Mouse (Mus musculus): Measurements from ENCODE around the gene Tbpl2.

The Tbpl2 gene

DNA sequence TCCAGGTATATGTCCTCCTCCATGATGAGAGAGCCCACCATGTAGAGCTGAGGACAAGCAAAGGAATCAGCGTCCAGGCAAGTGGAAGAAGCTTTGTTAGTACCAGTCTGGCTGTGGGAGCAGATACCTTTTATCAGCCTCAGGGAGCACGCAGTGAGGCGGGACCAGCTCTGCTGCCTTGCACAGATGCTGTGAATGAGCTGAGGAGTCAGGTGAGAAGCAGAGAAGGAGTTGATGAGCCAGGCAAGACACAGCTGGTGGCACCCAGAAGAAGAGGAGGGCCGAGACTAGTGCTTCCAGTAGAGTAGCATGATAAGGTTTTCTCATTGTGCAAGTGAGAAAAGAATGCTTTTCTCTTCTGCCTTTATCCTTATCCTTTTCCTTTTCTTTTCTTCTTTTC, at the start of gene Tbpl2:
Gene Tbpl2, minus strand, starts transcription at position 101 of the 400 bp plus-strand sequence.
- no peak for DNase-seq (ENCODE audit: low spot score)

DNA sequence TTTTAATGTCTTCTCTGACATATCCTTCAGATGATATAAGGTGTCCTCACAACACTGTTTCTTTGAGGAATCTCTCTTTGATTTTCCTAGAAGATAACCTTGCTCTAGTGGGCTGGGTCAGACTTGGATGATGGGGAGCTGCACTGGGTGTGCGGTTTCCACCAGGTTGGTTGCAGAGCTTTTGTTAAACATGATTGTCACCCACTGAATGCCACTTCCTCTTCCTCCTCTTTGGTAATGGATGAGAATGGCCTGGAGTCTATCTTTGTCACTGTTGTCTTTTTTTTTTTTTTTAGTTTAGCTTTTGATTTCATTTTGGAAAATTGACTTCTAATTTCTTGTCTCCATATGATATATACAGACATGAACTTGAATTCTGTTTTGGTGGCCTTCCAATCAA, 38.0 kb upstream of the Tbpl2 start:
- no peak for DNase-seq (ENCODE audit: low spot score)

DNA sequence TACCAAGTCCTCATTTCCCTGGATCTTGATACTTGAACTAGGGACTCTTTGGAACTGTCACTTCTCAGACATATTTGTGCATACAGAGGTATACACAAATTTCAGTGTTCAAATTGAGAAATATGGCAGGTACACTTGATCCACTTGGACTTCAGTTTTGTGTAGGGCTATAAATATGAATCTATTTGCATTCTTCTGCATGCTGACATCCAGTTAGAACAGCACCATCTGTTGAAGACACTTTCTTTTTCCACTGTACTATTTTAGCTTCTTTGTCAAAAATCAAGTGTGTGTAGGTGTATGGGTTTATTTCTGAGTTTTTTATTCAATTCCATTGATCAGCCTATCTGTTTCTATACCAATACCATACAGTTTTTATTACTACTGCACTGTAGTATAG, 12.7 kb upstream of the Tbpl2 start:
- DNase-seq (ENCODE audit: low spot score) = no peak

DNA sequence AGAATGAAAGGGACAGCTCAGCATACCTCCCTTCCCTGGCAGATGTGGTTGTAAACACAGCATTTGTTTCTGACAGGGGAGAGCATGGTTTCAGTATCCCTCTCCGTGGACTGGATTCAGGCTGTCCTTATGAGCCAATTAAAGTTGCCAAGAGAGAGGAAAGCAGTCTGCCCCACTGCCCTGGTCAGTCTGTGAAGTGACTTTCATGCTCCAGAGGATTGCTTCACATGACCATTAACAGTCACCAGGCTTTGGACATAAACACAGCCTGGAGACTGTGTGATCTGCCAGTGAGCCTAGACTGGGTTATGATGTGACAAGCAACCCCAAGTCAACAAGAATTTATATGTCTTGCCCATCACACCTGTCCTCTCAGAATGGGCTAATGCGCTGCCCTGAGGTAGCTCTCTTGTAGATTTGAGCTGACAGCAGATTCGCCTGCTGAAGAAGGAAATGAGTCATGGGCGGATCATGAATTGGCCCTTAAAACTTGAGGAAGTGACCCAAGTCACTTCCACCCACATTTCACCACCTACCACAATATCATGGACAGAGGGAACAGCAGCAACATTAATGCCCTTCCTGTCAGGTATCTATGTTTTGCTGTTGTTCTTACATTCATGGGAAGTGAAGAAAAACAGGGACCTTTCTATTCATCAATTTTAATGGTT, 7.4 kb upstream of the Tbpl2 start:
- DNase-seq (ENCODE audit: low spot score) = no peak

DNA sequence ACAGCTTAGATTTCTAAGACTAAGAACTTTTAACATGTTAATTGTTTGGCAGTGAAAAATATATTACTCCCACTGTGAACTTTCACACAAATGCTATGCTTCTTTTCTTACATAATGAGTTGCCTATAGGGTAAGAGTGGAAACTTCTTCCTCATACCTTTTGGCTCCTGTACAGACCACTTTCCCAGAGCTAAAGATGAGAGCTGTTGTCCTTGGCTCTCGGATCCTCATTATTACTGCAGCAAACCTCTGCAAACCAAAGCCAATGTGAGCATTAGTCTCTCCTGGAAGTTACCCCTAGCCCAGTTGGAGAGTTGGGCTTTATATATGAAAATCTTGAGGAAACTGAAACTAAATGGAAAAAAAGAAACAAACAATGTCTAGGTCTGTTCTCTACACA, 5.5 kb downstream of the Tbpl2 start:
- no peak for DNase-seq (ENCODE audit: low spot score)

DNA sequence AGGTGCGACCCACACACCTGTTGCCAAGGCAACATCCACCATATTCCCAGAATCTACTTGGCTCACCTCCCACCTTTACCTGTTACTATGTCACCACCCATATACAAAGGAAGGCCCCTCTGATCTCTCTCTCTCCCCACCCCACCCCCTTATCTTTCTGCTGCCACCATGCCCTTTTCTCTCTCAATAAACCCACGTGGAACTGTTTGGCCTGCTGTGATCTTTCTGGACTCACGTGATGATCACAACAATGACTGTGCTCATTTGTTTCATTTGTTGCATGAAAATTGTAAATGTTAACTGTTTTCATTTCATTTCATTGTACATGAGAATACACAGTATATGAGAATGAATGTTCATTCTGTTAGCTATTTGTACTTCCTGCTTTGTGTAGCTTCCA, 45.9 kb downstream of the Tbpl2 start:
- DNase-seq (ENCODE audit: low spot score) = no peak

DNA sequence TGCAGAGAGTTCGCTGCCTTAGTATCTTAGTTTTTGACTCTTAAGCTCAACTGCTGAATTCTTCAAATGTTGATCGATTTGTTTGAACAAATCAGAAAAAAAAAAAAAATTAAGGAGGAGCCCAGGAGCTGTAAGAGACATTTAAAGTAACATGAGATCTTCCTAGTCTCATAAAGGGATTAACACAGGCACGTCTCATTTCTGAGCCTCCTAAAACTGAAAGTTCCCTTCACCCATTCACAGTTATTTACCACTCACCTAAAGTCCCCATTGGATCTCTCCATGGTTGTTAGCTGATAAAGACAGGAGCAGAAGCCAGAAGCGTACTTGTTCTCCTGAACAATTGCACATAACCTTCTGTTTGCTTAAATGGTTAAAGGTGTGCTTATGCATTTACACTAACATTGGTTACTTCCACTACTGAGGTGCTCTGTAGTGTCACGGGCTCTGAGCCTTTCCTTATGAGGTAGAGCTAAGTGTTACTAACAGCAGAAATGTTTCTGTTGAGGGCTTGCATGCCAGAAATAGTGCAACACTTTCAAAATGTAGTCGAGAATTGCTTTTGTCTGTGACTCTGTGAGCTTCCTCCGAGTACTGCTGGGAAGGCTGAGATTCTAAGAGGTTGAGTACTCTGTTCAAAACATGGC, 46.9 kb downstream of the Tbpl2 start, which contains the start of gene Hnmt:
Gene Hnmt, minus strand, starts transcription at position 51 of the 647 bp plus-strand sequence.
- DNase-seq (ENCODE audit: low spot score) = no peak

DNA sequence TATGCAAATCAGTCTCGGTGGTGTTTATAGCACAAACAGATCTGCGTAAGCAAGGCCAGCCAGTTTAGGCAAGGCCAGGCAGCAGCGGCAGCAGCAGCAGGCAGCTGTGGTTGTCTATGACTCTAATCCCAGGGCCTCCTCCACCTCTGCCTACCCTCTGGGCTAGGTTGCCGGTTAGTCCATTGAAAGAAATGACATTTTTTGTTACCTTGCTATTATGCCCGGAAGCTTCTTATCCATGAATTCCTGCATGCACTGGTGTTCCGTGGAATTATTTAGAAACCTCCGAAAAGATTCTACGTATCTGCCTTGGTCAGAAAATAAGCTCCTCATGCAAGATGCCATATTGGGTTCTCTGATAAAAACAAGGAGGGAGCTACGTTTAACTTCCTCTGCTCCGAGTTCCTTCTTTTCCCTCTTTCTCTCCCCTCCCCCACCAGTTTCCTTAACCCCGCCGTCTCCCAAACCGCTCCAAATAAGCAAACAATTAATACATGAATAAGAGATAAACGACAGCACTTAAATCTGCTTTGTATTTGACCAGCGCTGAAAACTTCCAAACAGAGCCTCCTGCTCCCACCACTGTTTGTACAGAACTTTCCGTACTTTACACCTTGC, 47.8 kb downstream of the Tbpl2 start:
- DNase-seq (ENCODE audit: low spot score) = no peak

DNA sequence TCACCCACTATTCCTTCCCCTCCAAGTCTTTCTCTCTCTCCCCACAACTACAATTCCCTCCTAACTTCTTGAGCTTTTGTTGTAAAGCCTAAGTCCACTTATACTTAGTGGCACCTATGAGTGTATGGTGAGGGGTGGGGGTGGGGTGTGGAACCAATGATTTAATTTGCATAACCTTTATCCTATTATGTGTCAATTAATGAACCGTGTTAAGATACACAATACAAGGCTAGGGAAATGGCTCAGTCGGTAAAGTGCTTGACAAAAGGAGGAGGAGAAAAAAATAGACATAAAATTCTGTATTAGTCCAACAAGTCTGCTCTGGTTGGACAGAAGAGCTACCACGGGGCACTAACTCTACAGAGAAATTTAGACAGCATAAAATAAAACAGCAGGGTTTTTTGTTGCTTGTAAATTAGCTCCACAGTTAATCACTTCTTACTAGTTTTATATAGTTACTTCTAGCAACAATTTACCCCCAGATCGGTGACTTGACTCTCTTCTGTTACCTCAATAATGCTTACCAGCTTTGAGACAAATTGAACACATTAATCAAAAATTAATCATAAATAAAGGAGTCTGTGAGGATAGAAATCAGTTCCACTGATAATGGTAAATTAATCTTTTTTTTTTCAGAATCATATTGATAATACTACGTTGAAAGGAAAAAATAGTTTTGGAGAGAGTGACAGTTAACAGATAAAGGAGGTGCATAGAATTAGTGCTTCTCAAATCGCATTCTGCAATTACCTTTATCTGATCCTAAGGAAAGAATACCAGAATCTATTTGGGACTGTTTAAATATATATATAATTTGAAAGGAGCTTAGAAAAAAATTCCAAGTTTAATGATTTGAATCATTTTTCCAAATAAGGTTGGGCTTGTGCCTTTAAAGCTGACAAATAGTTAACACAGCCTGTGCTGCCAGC, 48.6 kb downstream of the Tbpl2 start:
- no peak for DNase-seq (ENCODE audit: low spot score)

DNA sequence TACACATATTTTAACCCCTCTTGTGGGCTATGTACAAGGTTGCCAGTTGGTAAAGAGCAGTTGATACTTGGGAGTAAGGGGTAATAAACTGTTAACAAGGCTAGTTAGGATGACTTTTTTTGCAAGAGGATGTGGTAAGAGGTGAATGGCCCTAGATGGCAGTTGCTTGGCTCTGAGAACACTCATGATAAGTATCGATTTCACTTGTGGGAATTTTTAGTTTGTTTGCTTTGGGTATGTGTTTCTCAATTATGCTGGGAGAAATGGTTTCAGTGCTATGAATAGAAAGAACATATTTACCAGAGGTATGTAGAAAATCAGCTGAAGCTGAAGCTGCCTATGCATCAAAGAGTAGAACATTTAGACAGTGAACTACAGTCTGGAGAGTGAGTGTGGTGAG, 53.5 kb downstream of the Tbpl2 start:
- DNase-seq (ENCODE audit: low spot score) = no peak

DNA sequence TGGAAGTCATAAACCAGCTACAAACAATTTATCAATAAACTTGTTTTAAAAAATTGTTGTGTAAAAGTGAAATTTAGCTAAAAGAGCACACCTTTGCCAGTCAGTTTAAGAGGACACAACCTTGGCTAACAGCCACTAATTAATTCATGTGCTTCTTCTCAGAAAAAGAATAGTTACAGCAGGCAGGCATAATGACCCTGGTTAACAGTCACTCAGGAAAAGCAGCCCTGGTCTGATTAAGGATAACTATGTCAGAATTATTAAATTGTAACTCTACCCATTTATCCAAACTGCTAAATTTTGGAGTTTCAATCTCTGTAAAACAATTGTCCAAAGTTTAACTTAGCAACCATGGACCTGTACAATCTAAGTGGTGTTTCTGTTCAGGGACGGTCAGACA, 55.9 kb downstream of the Tbpl2 start:
- DNase-seq (ENCODE audit: low spot score) = no peak

Measured in adipocyte (in vitro differentiated cells).